ENCODE assay signal across 9 mouse cellular contexts in genomic region chr10:80998778-80999177, GRCm38 (mm10). TPM values are rescaled to one million over a fixed set of nuclear protein-coding genes. Genes with fewer than 3 reads are reported as not detected.
A peak's percentile ranks its signal among the peaks of the same experiment; 100 is the strongest.
DNase-seq lines count a peak whose midpoint lies in the region; ATAC-seq and TF ChIP-seq lines count a peak whose summit lies in the region.
"Had no signal": no experiment of that assay in that cellular context is flagged by ENCODE, and none has a peak within 500 bp of the region (broad histone marks: within the 10 kb centered on the region; RNA-seq: fewer than 3 reads in every experiment).

No protein-coding gene starts in this region.

- no peak overlapping the region for H3K4me2 ChIP-seq in midbrain, postnatal 0 days (ENCODE audit: low read depth, low read length, poor library complexity, severe bottlenecking)
- H3K4me2 ChIP-seq: limb, embryonic 15.5 days had no signal

- intact Hi-C loops in heart, postnatal 25 days (cut with DNase I): loop anchor here (1.0 to 5.0 kb wide), 5 partner anchors 43 to 251 kb away; no protein-coding TSS in a partner anchor
- intact Hi-C loops in left cerebral cortex, postnatal 10 days (cut with DNase I): loop anchor here (2.0 to 5.0 kb wide), 4 partner anchors 42 to 251 kb away; no protein-coding TSS in a partner anchor

- peak; percentile 93 for DNase-seq in heart, adult 11 months
- no peak for DNase-seq in heart, postnatal 25 days (ENCODE audit: low spot score)
- DNase-seq in 3134 (ENCODE audit: extremely low read depth, insufficient read length, low spot score) (peak; percentile 62), MN1 (ENCODE audit: low spot score) (peak; percentile 82)
- DNase-seq in embryo, embryonic 10.5 days (ENCODE audit: low spot score): peak; percentile 78
- peak; percentile 36 to 74 for DNase-seq in left cerebral cortex, postnatal 10 days (ENCODE audit: extremely low spot score in 1 of 2, low spot score in 2 of 2)
- DNase-seq in midbrain, postnatal 0 days (ENCODE audit: low spot score): peak; percentile 71

- H3K4me1 ChIP-seq in midbrain, postnatal 0 days (ENCODE audit: insufficient read depth, low read length): peaks cover 21% of the 10 kb centered on the region

- WGBS in midbrain, postnatal 0 days: 12% methylated on average over 12 of the region's 12 CpGs

- H3K27ac ChIP-seq in midbrain, postnatal 0 days (ENCODE audit: low read depth, low read length): no peak overlapping the region
- H3K27ac ChIP-seq: limb, embryonic 15.5 days had no signal

- H3K9me3 ChIP-seq in midbrain, postnatal 0 days (ENCODE audit: low read length): no peaks in the 10 kb centered on the region
- H3K9me3 ChIP-seq: limb, embryonic 15.5 days had no signal

- H3K4me3 ChIP-seq in midbrain, postnatal 0 days (ENCODE audit: low read depth, low read length): no peak overlapping the region

- no peaks in the 10 kb centered on the region for H3K27me3 ChIP-seq in midbrain, postnatal 0 days (ENCODE audit: insufficient read depth, low read length)

- H3K36me3 ChIP-seq in midbrain, postnatal 0 days (ENCODE audit: insufficient read depth, low read length): no peaks in the 10 kb centered on the region
- H3K36me3 ChIP-seq: limb, embryonic 15.5 days had no signal

- ATAC-seq in midbrain, postnatal 0 days (ENCODE audit: low FRiP score): no peak
- ATAC-seq in activated CD4-positive, CD25-positive, alpha-beta regulatory T cell, adult 4 months: no peak

- no peak overlapping the region for H3K9ac ChIP-seq in midbrain, postnatal 0 days (replicated peaks; ENCODE audit: low read length, poor library complexity, severe bottlenecking)
- H3K9ac ChIP-seq: limb, embryonic 15.5 days had no signal

- peak; percentile 80 for TF ChIP-seq CTCF in midbrain, postnatal 0 days (IDR thresholded peaks at IDR 0.05)

RNA-seq across cellular contexts. Expression of gene Gng7, which starts 16.0 kb away (rescaled TPM):
- total RNA-seq in heart, postnatal 25 days (2021): under 1 TPM; 0.13 to 0.34 TPM
- total RNA-seq in left cerebral cortex, postnatal 10 days (2021): 100 to 1,000 TPM; 127 to 166 TPM
- 27.6 and 40.7 TPM in 2 replicates for total RNA-seq in midbrain, postnatal 0 days (2014; rRNA removed)
- polyA plus RNA-seq in midbrain, postnatal 0 days (2015; fragmentation: Nextera tagmentation; extraction: Ambion mirVana): 29.5 and 29.9 TPM in 2 replicates
- polyA plus RNA-seq in activated CD4-positive, CD25-positive, alpha-beta regulatory T cell, adult 4 months (2017; shearing (Covaris generic)): not detected

RNA-seq across cellular contexts. Expression of gene Diras1, which starts 26.7 kb away (rescaled TPM):
- not detected for total RNA-seq in heart, postnatal 25 days (2021)
- 100 to 1,000 TPM; 105 to 120 TPM for total RNA-seq in left cerebral cortex, postnatal 10 days (2021)
- total RNA-seq in midbrain, postnatal 0 days (2014; rRNA removed): 104 and 119 TPM in 2 replicates
- 95.2 and 98.3 TPM in 2 replicates for polyA plus RNA-seq in midbrain, postnatal 0 days (2015; fragmentation: Nextera tagmentation; extraction: Ambion mirVana)
- under 1 TPM in 1 of 2 experiments, not detected in 1; 0.11 TPM for polyA plus RNA-seq in activated CD4-positive, CD25-positive, alpha-beta regulatory T cell, adult 4 months (2017; shearing (Covaris generic))

RNA-seq across cellular contexts. Expression of gene Slc39a3, which starts 38.4 kb away (rescaled TPM):
- total RNA-seq in heart, postnatal 25 days (2021): 10 to 100 TPM; 14.0 to 14.3 TPM
- total RNA-seq in left cerebral cortex, postnatal 10 days (2021): 10 to 100 TPM; 65.2 to 67.8 TPM
- 115 and 122 TPM in 2 replicates for total RNA-seq in midbrain, postnatal 0 days (2014; rRNA removed)
- polyA plus RNA-seq in midbrain, postnatal 0 days (2015; fragmentation: Nextera tagmentation; extraction: Ambion mirVana): 50.2 and 54.7 TPM in 2 replicates
- polyA plus RNA-seq in activated CD4-positive, CD25-positive, alpha-beta regulatory T cell, adult 4 months (2017; shearing (Covaris generic)): 1 to 10 TPM; 3.2 to 4.0 TPM

Comparison
In these comparisons a context has a peak if more than half of its experiments do, and no peak if none do; other contexts are left out.
1. RNA of gene Gng7, which starts 16.0 kb away (total RNA-seq): 127 to 166 TPM in left cerebral cortex, postnatal 10 days and 27.6 to 40.7 TPM in midbrain, postnatal 0 days; 0.13 to 0.34 TPM in heart, postnatal 25 days; every median in the first group is over 10 times any median in the second.
2. RNA of gene Diras1, which starts 26.7 kb away (total RNA-seq): 105 to 120 TPM in left cerebral cortex, postnatal 10 days and 104 to 119 TPM in midbrain, postnatal 0 days; not detected in heart, postnatal 25 days; every median in the first group is over 100 times any median in the second.